Mouse (Mus musculus) kidney, adult 2 months (tissue): Measurements from ENCODE around the gene Cbx8.

Source experiments
- CTCF ChIP-seq: fragments of 200-500 bp; conservative IDR thresholded peaks from 2 replicates; pipeline ENCODE4 v1.5.1; 2011; ENCODE audit warnings: low read depth, mild to moderate bottlenecking, control low read depth, low read length, moderate library complexity, mixed read lengths; ENCODE audit not compliant: insufficient read depth, insufficient read length
- POLR2A ChIP-seq: fragments of 200-500 bp; IDR thresholded peaks from one replicate; pipeline ENCODE4 v1.6.1; 2011; ENCODE audit warnings: low read depth, low read length, control low read depth

DNA sequence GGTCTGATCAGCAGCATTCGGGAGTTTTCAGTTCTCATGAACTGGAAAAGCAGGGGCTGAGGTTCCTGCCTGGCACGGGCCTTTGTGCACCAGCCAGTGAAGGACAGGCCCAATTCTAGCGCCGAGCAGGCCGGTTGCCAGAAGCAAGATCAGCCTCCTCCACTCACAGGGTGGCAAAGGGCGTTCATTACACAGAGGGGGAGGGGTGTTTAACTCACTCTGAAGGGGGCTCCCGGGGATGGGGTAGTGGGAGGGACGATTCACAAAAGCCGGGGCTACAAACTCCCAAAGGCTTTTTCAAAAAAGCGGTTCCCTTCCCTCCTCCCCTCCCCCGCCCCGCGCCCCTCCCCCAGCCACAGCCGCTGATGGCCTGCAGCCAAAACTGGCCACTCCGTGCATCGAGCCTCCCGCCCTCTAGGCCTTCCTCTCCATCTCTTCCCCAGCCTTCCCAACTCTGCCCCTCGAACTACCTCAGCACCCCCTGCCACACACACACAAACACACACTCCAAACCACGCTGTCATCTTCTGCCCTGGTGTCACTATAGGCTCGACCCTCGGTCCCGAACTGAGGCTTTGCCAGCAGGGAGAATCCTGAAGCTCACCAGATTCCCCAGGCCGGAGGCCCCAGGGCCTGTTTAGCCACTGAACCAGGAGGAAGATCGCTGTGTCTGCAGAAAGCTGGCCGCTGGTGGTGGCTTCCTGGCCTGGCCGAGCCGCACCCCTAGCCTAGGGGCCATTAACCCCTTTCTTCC, 38.1 kb upstream of the Cbx8 start:
- TF ChIP-seq CTCF = no peak
- no peak for TF ChIP-seq POLR2A
